Mouse (Mus musculus) right cerebral cortex, adult 2 months (tissue): ENCODE measurements at regions not wholly inside any gene's neighbourhood (a gene's known extent, or its start where the extent isn't known, plus 50 kb on each side); places are given as distances from the start of the nearest gene placed in this dataset.
A peak's percentile ranks its signal among the peaks of the same experiment; 100 is the strongest.

Experiments
- DNase-seq, 2 experiments: peaks; one replicate each; pipeline ENCODE4 v3.0.0; 2021 to 2022; ENCODE audit warnings: low spot score in 2 of 2

DNA sequence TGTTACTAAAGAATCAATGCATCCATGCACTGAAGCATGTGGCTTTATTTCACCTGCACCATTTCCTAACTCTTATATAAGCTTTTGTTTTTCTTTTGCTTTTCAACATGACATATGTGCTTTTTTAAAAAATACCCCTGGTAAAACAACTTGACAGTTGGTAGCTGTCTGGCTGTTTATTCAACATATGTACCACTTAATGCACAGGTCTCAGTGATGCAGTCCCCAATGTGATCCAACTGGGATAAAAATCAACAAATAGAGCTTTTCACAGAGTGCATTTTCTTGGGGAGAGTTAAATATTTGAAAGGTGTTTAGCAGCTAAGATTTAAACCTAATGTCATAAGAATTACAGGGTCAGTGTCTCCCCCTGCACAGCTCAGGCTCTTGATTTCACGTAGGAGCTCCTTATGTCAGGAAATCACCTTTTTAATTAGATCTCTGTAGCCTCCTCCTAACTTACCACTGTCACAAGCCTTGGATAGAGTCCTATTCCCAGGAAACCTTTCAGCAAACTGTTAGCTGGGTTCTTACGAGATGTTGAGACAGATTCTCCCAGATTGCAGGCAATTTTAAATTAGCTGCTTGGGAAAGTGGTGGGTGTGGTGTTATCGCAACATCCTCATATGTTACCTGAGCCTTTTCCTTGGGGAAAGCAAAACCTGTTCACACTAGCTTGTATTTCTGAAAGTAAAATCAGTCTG, 464.6 kb upstream of the Arrdc3 start:
- peak; percentile 24 to 30 for DNase-seq

GRCm38 (mm10) chr13:80420341-80420740, 462.8 kb upstream of the Arrdc3 start:
- no peak for DNase-seq
